Mouse (Mus musculus) G1E (cell line): ENCODE data around the gene Cox7a1.

Experiments used
- CTCF ChIP-seq: IDR thresholded peaks from 2 replicates; pipeline ENCODE4 v1.5.1; 2012; ENCODE audit warnings: low read depth, low read length, inconsistent platforms, mixed read lengths
- GATA1 ChIP-seq: IDR thresholded peaks from 2 replicates; pipeline ENCODE4 v1.6.1; 2012; ENCODE audit warnings: borderline replicate concordance, low read length, inconsistent platforms, mixed read lengths
- TAL1 ChIP-seq: conservative IDR thresholded peaks from 2 replicates; pipeline ENCODE4 v1.6.1; 2012; ENCODE audit warnings: low read depth, low read length, inconsistent platforms, mixed read lengths

- no peak for TF ChIP-seq CTCF
- no peak for TF ChIP-seq GATA1
- no peak for TF ChIP-seq TAL1
Observed at GRCm38 (mm10) chr7:30215875-30216274, 31.9 kb downstream of the Cox7a1 start.
